Mouse (Mus musculus) liver, embryonic 16.5 days (tissue): ENCODE results near the gene Il17rd. TPM values are rescaled to one million over a fixed set of nuclear protein-coding genes. Genes with fewer than 3 reads are reported as not detected.

Experiments
- ATAC-seq: fragments of 200-750 bp; cut with Nextera tagmentation; 2 replicates; pipeline ENCODE4 v1.8.0; 2017; ENCODE audit warnings: low read depth, mild to moderate bottlenecking, moderate number of reproducible peaks, moderate library complexity
- H3K27ac ChIP-seq: fragments of 300-500 bp; sonication (generic); 2 replicates; pipeline ENCODE4 v1.5.1; 2014; ENCODE audit warnings: mild to moderate bottlenecking, low read length
- H3K27me3 ChIP-seq: fragments of 300-500 bp; sonication (generic); 2 replicates; pipeline ENCODE4 v1.6.1; 2014; ENCODE audit warnings: low read depth, low read length, mixed read lengths; ENCODE audit not compliant: control insufficient read depth, insufficient read depth
- H3K36me3 ChIP-seq: fragments of 300-500 bp; sonication (generic); 2 replicates; pipeline ENCODE4 v1.6.1; 2014; ENCODE audit warnings: mild to moderate bottlenecking; ENCODE audit not compliant: control insufficient read depth, insufficient read depth
- H3K4me1 ChIP-seq: fragments of 300-500 bp; sonication (generic); 2 replicates; pipeline ENCODE4 v1.6.1; 2014; ENCODE audit warnings: low read depth, low read length, mixed read lengths; ENCODE audit not compliant: control insufficient read depth
- H3K4me2 ChIP-seq: fragments of 300-500 bp; sonication (generic); 2 replicates; pipeline ENCODE4 v1.6.1; 2014; ENCODE audit warnings: low read depth, low read length, mixed read lengths
- H3K4me3 ChIP-seq: fragments of 300-500 bp; sonication (generic); 2 replicates; pipeline ENCODE4 v1.5.1; 2014; ENCODE audit warnings: low read depth, mild to moderate bottlenecking, low read length
- H3K9ac ChIP-seq: fragments of 300-500 bp; sonication (generic); 2 replicates; pipeline ENCODE4 v1.6.1; 2014; ENCODE audit warnings: low read depth, low read length
- H3K9me3 ChIP-seq: fragments of 300-500 bp; sonication (generic); replicated peaks from 2 replicates; pipeline ENCODE4 v1.6.1; 2016; ENCODE audit warnings: low read length; ENCODE audit not compliant: control insufficient read depth
- WGBS: fragments of 180-500 bp; shearing (Covaris S2); extraction: QIAGEN DNeasy Blood & Tissue Kit; methylation state at CpG from one replicate; pipeline ENCODE4 v1.1.7; 2014; ENCODE audit not compliant: insufficient replicate concordance; 5-methylcytosine and 5-hydroxymethylcytosine counted together
- polyA plus RNA-seq: library from polyadenylated mRNA; unstranded; fragments of >200 nt; fragmentation: Nextera tagmentation; extraction: Ambion mirVana; gene quantifications from 2 replicates; pipeline ENCODE4 v1.2.1, GENCODE M21; 2015

Gene Il17rd
- polyA plus RNA-seq, 1 experiment from 2014 or later, result 0.25 TPM

DNA sequence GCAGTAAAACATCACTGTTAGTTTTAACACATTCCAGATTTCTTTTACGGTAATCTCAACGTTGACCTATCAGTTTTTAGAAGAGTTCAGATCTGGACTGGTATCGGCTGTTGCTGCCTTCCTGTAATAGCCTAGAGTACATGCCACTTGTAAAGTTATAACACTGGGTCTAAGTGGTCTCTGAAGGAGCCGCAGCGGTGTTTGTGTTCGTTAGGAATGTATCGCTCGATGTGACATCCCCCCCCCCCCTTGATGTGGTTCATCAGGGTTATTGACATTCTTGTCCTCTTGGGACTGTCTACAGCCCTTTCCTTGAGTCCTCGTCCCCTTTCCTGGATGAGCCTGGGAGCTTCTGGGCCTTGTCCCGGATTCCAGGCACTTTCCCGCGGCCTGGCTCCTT, 1.7 kb downstream of the Il17rd start:
- WGBS, result 14% methylated on average over 12 of the region's 12 CpGs
- H3K27me3 ChIP-seq, result peaks cover 46% of the 10 kb centered on the region
- no peak for ATAC-seq

DNA sequence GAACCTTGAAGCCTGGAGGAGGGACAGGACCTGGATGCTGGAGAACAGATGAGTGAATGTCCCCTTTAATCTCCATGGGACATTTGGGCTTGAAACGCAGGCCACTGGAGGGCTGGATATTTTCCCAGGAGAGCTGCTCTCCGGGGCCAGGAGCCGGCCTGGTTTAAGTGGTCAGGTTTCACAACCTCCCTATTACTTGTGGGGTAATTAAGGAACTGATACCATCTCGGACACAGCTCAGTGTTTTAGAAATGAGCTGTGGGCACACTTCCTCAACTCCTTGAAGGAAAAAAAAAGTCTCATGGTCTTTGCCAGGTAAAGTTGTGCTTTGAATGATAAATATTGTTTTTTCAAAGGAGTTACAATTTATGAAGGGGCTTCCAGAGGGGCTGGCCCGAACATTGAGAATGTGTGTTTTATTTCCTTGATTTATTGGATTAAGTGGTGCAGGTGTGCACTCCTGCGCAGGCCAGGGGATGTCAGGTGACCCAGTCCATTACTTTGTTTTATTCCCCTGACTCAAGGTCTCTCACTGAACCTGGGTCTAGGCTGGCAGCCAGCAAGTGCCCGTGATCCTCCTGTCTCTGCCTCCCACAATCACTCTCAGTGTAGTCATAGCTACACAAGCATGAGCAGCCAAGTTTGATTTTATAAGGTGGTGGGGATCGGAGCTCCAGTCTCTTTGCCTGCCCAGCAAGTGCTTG, 3.7 kb downstream of the Il17rd start:
- Histone ChIP-seq H3K27ac (no peak overlapping the region), H3K27me3 (peaks cover 46% of the 10 kb centered on the region), H3K4me1 (no peaks in the 10 kb centered on the region; the same call in 1 of the 2 replicates), H3K36me3 (no peaks in the 10 kb centered on the region), H3K4me3 (no peak overlapping the region), H3K9ac (no peak overlapping the region), H3K9me3 (no peaks in the 10 kb centered on the region), H3K4me2 (no peak overlapping the region)
- WGBS, result 28% methylated on average over 8 of the region's 8 CpGs
- ATAC-seq, result no peak

More for the DNA sequence above, 1.7 kb downstream of the Il17rd start:
- H3K4me1 ChIP-seq, result no peaks in the 10 kb centered on the region; the same call in 1 of the 2 replicates
- H3K36me3 ChIP-seq, result no peaks in the 10 kb centered on the region
- no peak overlapping the region; the same call in 1 of the 2 replicates for H3K4me3 ChIP-seq
- H3K27ac ChIP-seq, result no peak overlapping the region
- no peaks in the 10 kb centered on the region for H3K9me3 ChIP-seq
- H3K4me2 ChIP-seq, result no peak overlapping the region
- no peak overlapping the region for H3K9ac ChIP-seq

DNA sequence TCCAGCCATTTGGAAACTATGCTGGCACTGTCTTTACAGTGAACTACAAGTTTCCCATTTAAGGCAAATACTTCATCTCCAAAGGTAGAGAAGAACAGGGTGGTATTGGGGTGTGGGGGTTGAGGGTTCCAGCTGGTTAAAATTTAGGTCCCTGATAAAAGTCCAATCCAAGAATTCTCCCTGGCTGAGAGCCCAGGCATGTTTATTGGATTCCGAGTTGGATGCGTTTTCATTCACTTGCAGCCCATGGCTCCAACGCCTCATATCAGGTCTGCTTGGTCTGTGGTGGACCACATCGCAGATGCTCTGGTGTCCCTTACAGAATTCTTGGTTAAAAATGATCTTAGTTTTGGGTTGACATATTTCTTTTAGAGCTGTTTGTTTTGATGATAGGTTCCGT, 4.7 kb downstream of the Il17rd start:
- H3K4me2 ChIP-seq, result no peak overlapping the region
- no peak for ATAC-seq
- peaks cover 39% of the 10 kb centered on the region for H3K27me3 ChIP-seq
- no peak overlapping the region for H3K4me3 ChIP-seq
- H3K9me3 ChIP-seq, result no peaks in the 10 kb centered on the region
- H3K36me3 ChIP-seq, result no peaks in the 10 kb centered on the region
- H3K4me1 ChIP-seq, result no peaks in the 10 kb centered on the region; the same call in 1 of the 2 replicates
- H3K9ac ChIP-seq, result no peak overlapping the region
- WGBS, result 48% methylated on average over 5 of the region's 5 CpGs
- no peak overlapping the region for H3K27ac ChIP-seq

DNA sequence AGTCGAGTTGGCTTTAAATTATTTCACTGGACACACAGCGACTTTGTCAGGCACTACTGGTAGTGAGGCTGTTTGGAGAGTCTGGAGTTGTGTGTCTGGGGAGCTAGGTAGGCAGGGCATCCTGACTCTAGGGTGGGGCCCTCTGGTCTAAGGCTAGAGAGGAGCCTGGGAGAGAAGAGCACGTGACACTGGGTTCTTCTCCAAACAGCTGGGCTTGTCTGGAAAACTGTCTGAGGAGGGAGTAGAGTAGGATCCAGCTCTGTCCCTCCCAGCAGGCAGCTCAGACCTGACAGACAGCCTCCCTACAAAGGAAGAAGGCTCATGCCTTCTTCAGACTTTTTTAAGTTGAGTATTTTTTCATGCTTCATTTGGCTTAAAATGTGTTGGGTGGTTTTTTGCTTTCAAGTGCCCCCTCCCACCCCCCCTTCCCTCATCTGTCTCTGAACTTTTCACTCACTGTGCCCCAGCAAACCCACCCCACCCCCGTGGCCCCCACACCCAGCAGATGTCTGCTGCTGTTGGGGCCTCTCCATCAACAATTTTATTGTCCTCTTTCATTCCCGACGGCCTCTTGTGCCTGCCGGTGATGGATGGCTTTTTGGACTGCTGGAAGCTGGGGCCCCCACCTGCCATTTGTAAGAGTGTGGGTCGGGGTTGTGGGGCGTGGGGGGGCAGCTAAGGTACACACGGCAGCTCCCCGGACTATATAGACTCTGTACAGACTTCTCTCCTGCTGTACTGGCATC, 5.7 kb downstream of the Il17rd start:
- H3K4me1 ChIP-seq, result no peaks in the 10 kb centered on the region; the same call in 1 of the 2 replicates
- H3K27me3 ChIP-seq, result peaks cover 30% of the 10 kb centered on the region
- H3K4me2 ChIP-seq, result no peak overlapping the region
- no peaks in the 10 kb centered on the region for H3K9me3 ChIP-seq
- H3K36me3 ChIP-seq, result no peaks in the 10 kb centered on the region
- H3K9ac ChIP-seq, result no peak overlapping the region
- 3% methylated on average over 11 of the region's 11 CpGs for WGBS
- no peak overlapping the region for H3K27ac ChIP-seq
- ATAC-seq, result no peak
- no peak overlapping the region for H3K4me3 ChIP-seq

DNA sequence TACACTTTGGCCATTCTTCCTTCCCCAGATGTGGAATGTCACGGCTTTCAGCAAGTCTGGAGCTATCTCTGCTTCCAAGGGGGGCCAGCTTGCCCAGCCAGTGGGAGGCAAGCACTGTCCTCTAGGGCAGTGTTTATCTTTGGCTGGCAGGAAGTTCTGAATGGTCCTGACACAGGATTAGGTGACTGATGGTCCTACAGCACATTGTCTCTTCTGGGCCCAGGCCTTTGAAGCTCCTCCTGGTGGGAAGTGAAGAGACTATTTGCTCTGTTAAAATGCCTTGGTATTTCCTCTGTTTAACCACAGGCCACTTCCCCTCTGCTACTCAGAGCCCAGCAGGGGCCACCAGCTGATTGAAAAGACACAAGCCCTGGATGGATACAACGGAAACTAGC, 6.2 kb downstream of the Il17rd start:
- H3K4me2 ChIP-seq, result no peak overlapping the region
- H3K9ac ChIP-seq, result no peak overlapping the region
- ATAC-seq, result no peak
- no peak overlapping the region for H3K4me3 ChIP-seq
- H3K27ac ChIP-seq, result no peak overlapping the region
- 12% methylated on average over 2 of the region's 2 CpGs for WGBS
- no peaks in the 10 kb centered on the region for H3K9me3 ChIP-seq
- no peaks in the 10 kb centered on the region for H3K4me1 ChIP-seq
- H3K27me3 ChIP-seq, result peaks cover 24% of the 10 kb centered on the region
- no peaks in the 10 kb centered on the region for H3K36me3 ChIP-seq

DNA sequence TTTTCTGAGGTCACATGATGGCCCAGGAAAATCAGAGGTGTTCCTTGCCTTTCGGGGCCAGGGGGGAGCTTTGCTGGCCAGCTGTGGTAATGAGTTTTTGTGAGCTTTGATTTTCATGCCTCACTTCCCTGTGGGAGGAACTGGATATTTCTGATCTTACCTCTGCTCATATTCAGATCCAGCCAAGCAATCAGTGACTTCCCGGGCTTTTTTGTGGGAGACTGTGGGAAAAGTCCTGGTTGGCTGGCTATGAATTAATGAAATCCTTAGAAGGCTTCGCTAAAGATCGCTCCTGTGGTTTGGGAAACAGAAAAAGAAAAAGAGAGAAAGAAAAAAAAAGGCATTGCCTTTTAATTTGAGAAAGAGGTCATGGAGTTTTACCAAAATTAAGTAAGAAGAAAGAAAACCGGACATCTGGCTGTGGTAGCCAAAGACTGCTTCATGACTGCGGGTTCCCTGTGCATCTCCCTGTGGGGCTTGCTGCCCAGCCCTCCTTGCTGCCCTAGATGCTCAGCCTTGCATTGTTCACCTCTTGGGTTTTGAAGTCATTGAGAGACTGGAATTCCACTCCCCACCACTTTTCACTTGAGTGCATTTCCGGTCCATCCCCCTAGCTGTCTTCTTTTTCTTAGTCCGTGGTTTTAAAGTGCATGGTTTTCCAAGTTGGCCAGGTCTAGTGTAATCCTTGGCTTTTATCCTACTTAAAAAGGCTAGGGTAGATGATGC, 9.7 kb downstream of the Il17rd start:
- Histone ChIP-seq H3K27me3 (peaks cover 2% of the 10 kb centered on the region), H3K9me3 (no peaks in the 10 kb centered on the region), H3K27ac (no peak overlapping the region), H3K4me3 (no peak overlapping the region), H3K4me2 (no peak overlapping the region), H3K9ac (no peak overlapping the region), H3K4me1 (no peaks in the 10 kb centered on the region), H3K36me3 (no peaks in the 10 kb centered on the region)
- no peak for ATAC-seq
- WGBS, result 62% methylated on average over 8 of the region's 8 CpGs

DNA sequence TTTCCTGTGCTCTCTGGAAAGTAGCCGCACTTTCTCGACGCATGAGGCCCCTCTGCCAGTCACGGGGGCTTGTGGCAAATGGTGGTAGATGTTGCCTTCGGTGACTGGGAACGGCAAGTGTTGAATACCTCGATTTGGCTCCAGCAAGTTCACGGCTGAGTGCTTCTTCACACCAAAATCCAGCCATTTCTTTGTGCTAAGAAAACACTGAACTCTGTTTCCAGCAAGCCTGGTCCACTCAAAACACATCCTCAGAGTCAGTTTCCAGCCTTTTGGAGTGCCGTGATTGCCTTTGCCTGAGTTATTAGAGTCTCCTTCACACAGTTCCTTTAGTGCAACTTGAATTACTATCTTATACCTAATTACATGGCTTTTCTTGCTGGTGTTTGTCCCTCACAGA, 11.3 kb downstream of the Il17rd start:
- H3K36me3 ChIP-seq, result no peaks in the 10 kb centered on the region
- no peaks in the 10 kb centered on the region for H3K27me3 ChIP-seq
- ATAC-seq, result no peak
- no peak overlapping the region for H3K4me3 ChIP-seq
- H3K9me3 ChIP-seq, result no peaks in the 10 kb centered on the region
- H3K9ac ChIP-seq, result no peak overlapping the region
- WGBS, result 47% methylated on average over 9 of the region's 9 CpGs
- H3K4me2 ChIP-seq, result no peak overlapping the region
- H3K27ac ChIP-seq, result no peak overlapping the region
- no peaks in the 10 kb centered on the region for H3K4me1 ChIP-seq

DNA sequence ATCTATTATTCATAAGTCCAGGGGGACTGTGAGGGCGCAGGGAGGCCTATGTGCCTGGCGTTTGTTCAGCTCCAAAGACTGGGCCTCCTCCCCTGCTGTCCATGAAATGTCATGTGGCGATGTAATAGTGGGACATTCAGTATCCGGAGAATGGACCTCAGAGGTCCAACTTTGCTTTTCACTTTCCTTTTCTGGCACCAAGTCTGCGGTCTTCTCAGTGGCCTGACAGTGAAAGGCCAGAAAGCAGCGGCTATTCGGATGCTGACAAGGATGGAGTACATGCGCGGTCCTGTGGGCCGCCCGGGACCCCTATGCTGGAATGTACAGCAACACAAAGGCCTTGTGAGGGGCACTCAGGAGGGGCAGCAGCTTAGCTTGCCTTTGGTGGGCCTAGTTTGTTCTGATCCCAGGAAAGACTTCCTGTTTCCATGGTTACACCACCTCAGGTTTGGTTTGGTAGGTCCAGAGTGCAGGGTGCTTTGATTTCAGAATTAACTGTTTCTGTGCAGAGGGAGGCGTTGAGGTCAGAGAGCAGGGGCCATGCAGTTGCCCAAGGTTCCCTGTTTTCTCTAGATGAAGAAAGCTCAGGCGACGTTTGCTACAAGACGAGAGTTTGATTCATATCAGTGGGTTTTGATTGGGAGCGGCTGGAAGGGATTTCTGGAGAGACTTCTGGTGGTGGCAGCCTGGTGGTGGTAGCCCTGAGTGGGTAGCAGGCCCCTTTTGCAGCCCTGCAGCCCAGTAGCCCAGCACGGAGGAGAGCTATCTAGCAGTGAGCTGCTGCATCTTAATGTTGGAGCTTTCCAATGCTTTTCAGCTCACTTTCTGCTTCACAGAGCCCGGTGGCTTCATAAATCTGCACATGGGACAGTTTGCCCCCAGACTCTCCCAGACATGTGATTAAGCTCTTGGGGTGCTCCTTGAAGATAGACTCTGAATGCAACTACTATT, 12.1 kb downstream of the Il17rd start:
- no peak overlapping the region for H3K4me3 ChIP-seq
- no peak overlapping the region for H3K4me2 ChIP-seq
- no peak overlapping the region for H3K9ac ChIP-seq
- H3K27ac ChIP-seq, result no peak overlapping the region
- no peak for ATAC-seq
- no peaks in the 10 kb centered on the region for H3K9me3 ChIP-seq
- no peaks in the 10 kb centered on the region for H3K27me3 ChIP-seq
- WGBS, result 57% methylated on average over 18 of the region's 18 CpGs
- H3K36me3 ChIP-seq, result no peaks in the 10 kb centered on the region
- no peaks in the 10 kb centered on the region for H3K4me1 ChIP-seq
